Mouse (Mus musculus): ENCODE results near the gene Praf2. TPM values are rescaled to one million over a fixed set of nuclear protein-coding genes. Genes with fewer than 3 reads are reported as not detected.
A peak's percentile ranks its signal among the peaks of the same experiment; 100 is the strongest.

Praf2 gene
- total RNA-seq (2012; rRNA removed) = 19.1 and 23.0 TPM in 2 replicates
- 10 to 100 TPM in 1 of 2 experiments, not detected in 1; 60.1 TPM for polyA plus RNA-seq (2012; ENCODE audit: insufficient read depth in 1 of 2, insufficient read length in 2 of 2, low read depth in 1 of 2, low replicate concordance in 2 of 2, missing spikeins in 1 of 2)

- H3K9me3 ChIP-seq (replicated peaks; ENCODE audit: insufficient read depth, low read length) = no peaks in the 10 kb centered on the region
- H3K4me1 ChIP-seq (ENCODE audit: control insufficient read depth in 1 of 2, insufficient read depth in 2 of 2, low read length in 2 of 2) = peaks cover 3 to 11% of the 10 kb centered on the region in 2 experiments; a peak in 2 of 4 replicates
- peak within 1 kb of the TSS; percentile 72 for H3K27ac ChIP-seq (ENCODE audit: control insufficient read depth, low read depth, low read length)
- H3K27me3 ChIP-seq (ENCODE audit: control insufficient read depth in 1 of 2, insufficient read depth in 2 of 2, low read length in 2 of 2) = no peaks in the 10 kb centered on the region
- no peak for TF ChIP-seq USF2 (IDR thresholded peaks at IDR 0.05; ENCODE audit: borderline replicate concordance in 1 of 2, insufficient read depth in 1 of 2, low read depth in 1 of 2, low read length in 2 of 2)
- no peak for TF ChIP-seq MYB (IDR thresholded peaks at IDR 0.05; ENCODE audit: low read depth, low read length)
- peak; percentile 6; the same call in 1 of the 2 replicates for TF ChIP-seq TCF12 (IDR thresholded peaks at IDR 0.05; ENCODE audit: low read depth, low read length)
- peak; percentile 77; the same call in 1 of the 2 replicates for TF ChIP-seq ELF1 (IDR thresholded peaks at IDR 0.05; ENCODE audit: low read depth, low read length)
- TF ChIP-seq UBTF (IDR thresholded peaks at IDR 0.05; ENCODE audit: borderline replicate concordance, insufficient read depth, low read depth, low read length) = no peak
- peak; percentile 87 for TF ChIP-seq MAX (IDR thresholded peaks at IDR 0.05; ENCODE audit: low read length)
- TF ChIP-seq POLR2AphosphoS2 (IDR thresholded peaks at IDR 0.05; ENCODE audit: low read length) = peak; percentile 82
- peak; percentile 99 for TF ChIP-seq HCFC1 (IDR thresholded peaks at IDR 0.05; ENCODE audit: low read depth, low read length)
- TF ChIP-seq GATA1 (IDR thresholded peaks at IDR 0.05; ENCODE audit: low read depth, low read length) = peak; percentile 51; the same call in 1 of the 2 replicates
- TF ChIP-seq CTCF (IDR thresholded peaks at IDR 0.05 in 2 of 3, conservative IDR thresholded peaks at IDR 0.05 in 1 of 3; ENCODE audit: control insufficient read depth in 1 of 3, insufficient read depth in 1 of 3, low read depth in 2 of 3, low read length in 3 of 3, poor library complexity in 1 of 3, severe bottlenecking in 1 of 3) = no peak
- no peak for TF ChIP-seq MEF2A (IDR thresholded peaks at IDR 0.05; ENCODE audit: extremely low read depth, insufficient replicate concordance, low read depth, low read length, poor library complexity, severe bottlenecking)
- peak; percentile 52 to 87; a peak in 3 of 4 replicates for TF ChIP-seq POLR2A (IDR thresholded peaks at IDR 0.05; ENCODE audit: control insufficient read depth in 1 of 2, insufficient read depth in 1 of 2, low read depth in 1 of 2, low read length in 2 of 2, poor library complexity in 1 of 2)
- peak; percentile 78 for TF ChIP-seq NELFE (IDR thresholded peaks at IDR 0.05; ENCODE audit: low read depth, low read length)
- TF ChIP-seq KAT2A (conservative IDR thresholded peaks at IDR 0.05; ENCODE audit: low read depth, low read length) = peak; percentile 96
- no peak for TF ChIP-seq POLR2AphosphoS5 (IDR thresholded peaks at IDR 0.05; ENCODE audit: borderline replicate concordance, low read depth, low read length)
- peak; percentile 85 for TF ChIP-seq SIN3A (IDR thresholded peaks at IDR 0.05; ENCODE audit: low read length)
- TF ChIP-seq JUND (IDR thresholded peaks at IDR 0.05; ENCODE audit: low read depth, low read length) = no peak
- TF ChIP-seq BHLHE40 (IDR thresholded peaks at IDR 0.05; ENCODE audit: borderline replicate concordance, low read depth, low read length) = no peak
- peak; percentile 76 for TF ChIP-seq USF1 (IDR thresholded peaks at IDR 0.05; ENCODE audit: low read depth, low read length)
- TF ChIP-seq MXI1 (IDR thresholded peaks at IDR 0.05; ENCODE audit: low read depth, low read length) = peak; percentile 84
- peak; percentile 39 for TF ChIP-seq CHD2 (IDR thresholded peaks at IDR 0.05; ENCODE audit: low read length)
- TF ChIP-seq MYC (IDR thresholded peaks at IDR 0.05; ENCODE audit: low read depth, low read length) = peak; percentile 97
- TF ChIP-seq MAZ (IDR thresholded peaks at IDR 0.05; ENCODE audit: low read depth, low read length) = no peak
- TF ChIP-seq GABPA (IDR thresholded peaks at IDR 0.05; ENCODE audit: low read depth, low read length) = no peak
- TF ChIP-seq TBP (IDR thresholded peaks at IDR 0.05; ENCODE audit: low read depth, low read length) = peak; percentile 78
- TF ChIP-seq ZC3H11A (IDR thresholded peaks at IDR 0.05; ENCODE audit: low read depth, low read length) = no peak
- TF ChIP-seq ETS1 (IDR thresholded peaks at IDR 0.05; ENCODE audit: low read depth, low read length) = 0 out of 2 replicates have a peak, but pooled peaks have one; percentile 7
- peak; percentile 79 for TF ChIP-seq NRF1 (IDR thresholded peaks at IDR 0.05; ENCODE audit: insufficient read depth, low read depth, low read length, poor library complexity, severe bottlenecking)
- no peak for TF ChIP-seq EP300 (IDR thresholded peaks at IDR 0.05; ENCODE audit: low read depth in 1 of 2, low read length in 2 of 2)
- peak; percentile 21; the same call in 1 of the 2 replicates for TF ChIP-seq ZMIZ1 (IDR thresholded peaks at IDR 0.05; ENCODE audit: low read depth, low read length)
- TF ChIP-seq ZNF384 (IDR thresholded peaks at IDR 0.05; ENCODE audit: low read depth, low read length) = no peak
- no peak for TF ChIP-seq E2F4 (IDR thresholded peaks at IDR 0.05; ENCODE audit: borderline replicate concordance, low read depth, low read length)
- no peak for TF ChIP-seq RCOR1 (IDR thresholded peaks at IDR 0.05; ENCODE audit: low read depth, low read length)
- peak within 1 kb of the TSS; percentile 77 for H3K9ac ChIP-seq (ENCODE audit: control insufficient read depth, low read depth, low read length, poor library complexity, severe bottlenecking)
- H3K79me2 ChIP-seq (ENCODE audit: control insufficient read depth, insufficient read depth, low read length, poor library complexity) = peaks cover 1% of the 10 kb centered on the region
- peak within 1 kb of the TSS; percentile 63 to 77 for H3K4me3 ChIP-seq (ENCODE audit: control insufficient read depth in 1 of 2, insufficient read depth in 1 of 2, low read depth in 2 of 2, low read length in 2 of 2)
- peak; percentile 97 for DNase-seq (ENCODE audit: low read depth, low spot score)
- H3K36me3 ChIP-seq (ENCODE audit: control insufficient read depth in 1 of 2, insufficient read depth in 2 of 2, low read length in 2 of 2) = no peaks in the 10 kb centered on the region
Observed at GRCm38 (mm10) chrX:7728215-7728921, at the start of gene Praf2. TSS of gene Praf2 (plus strand) at chrX:7728439.
